In the genomic region with DNA sequence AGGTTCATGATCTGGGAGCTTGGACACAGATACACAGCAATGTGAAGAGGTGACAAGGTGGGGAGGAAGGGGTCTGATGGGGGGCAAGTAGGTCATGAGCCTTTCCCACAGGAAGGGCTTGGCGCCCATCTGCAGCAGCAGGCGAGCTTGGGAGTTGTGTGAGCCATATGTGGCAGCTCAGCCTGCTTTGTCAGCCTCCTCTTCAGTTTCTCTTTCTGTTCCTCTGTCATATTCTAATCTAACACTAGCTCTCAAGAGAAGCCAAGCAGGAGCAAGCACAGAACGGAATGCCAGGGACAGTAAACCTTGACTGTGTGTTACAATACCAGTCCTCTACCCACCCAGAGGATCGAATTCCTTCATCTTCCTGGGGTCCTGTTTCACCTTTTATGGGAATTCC, we compare ENCODE assay signal across 22 mouse cellular contexts.
DNase-seq lines count a peak whose midpoint lies in the region; ATAC-seq and TF ChIP-seq lines count a peak whose summit lies in the region.
"Had no signal": no experiment of that assay in that cellular context is flagged by ENCODE, and none has a peak within 500 bp of the region (broad histone marks: within the 10 kb centered on the region; RNA-seq: fewer than 3 reads in every experiment).

No protein-coding gene starts in this region.

- H3K36me3 ChIP-seq in intestine, embryonic 14.5 days (ENCODE audit: control insufficient read depth, insufficient read depth, low read length), result no peaks in the 10 kb centered on the region
- no peaks in the 10 kb centered on the region for H3K36me3 ChIP-seq in intestine, postnatal 0 days (ENCODE audit: control insufficient read depth, insufficient read depth)
- H3K36me3 ChIP-seq in embryonic facial prominence, embryonic 10.5 days (replicated peaks), result no peaks in the 10 kb centered on the region
- H3K36me3 ChIP-seq: embryonic facial prominence, embryonic 12.5 days; forebrain, embryonic 12.5 days; heart, embryonic 15.5 days; hindbrain, embryonic 13.5 days had no signal

- no peak overlapping the region for H3K9ac ChIP-seq in intestine, embryonic 14.5 days (ENCODE audit: low read length)
- no peak overlapping the region for H3K9ac ChIP-seq in intestine, postnatal 0 days (ENCODE audit: low read depth, low read length)
- H3K9ac ChIP-seq: embryonic facial prominence, embryonic 12.5 days; forebrain, embryonic 12.5 days; heart, embryonic 15.5 days; hindbrain, embryonic 13.5 days had no signal

- H3K27ac ChIP-seq in intestine, embryonic 14.5 days (ENCODE audit: low read depth), result no peak overlapping the region
- no peak overlapping the region for H3K27ac ChIP-seq in intestine, postnatal 0 days (ENCODE audit: low read depth, low read length)
- H3K27ac ChIP-seq in embryonic facial prominence, embryonic 10.5 days (replicated peaks), result no peak overlapping the region
- H3K27ac ChIP-seq: embryonic facial prominence, embryonic 12.5 days; forebrain, embryonic 12.5 days; heart, embryonic 15.5 days; hindbrain, embryonic 13.5 days had no signal

- no peaks in the 10 kb centered on the region for H3K27me3 ChIP-seq in intestine, embryonic 14.5 days (replicated peaks; ENCODE audit: control insufficient read depth, insufficient read depth, low read length)
- no peaks in the 10 kb centered on the region for H3K27me3 ChIP-seq in intestine, postnatal 0 days (replicated peaks; ENCODE audit: control insufficient read depth, insufficient read depth, low read length)
- no peaks in the 10 kb centered on the region for H3K27me3 ChIP-seq in embryonic facial prominence, embryonic 10.5 days (replicated peaks; ENCODE audit: low read depth, poor library complexity, severe bottlenecking)
- H3K27me3 ChIP-seq: embryonic facial prominence, embryonic 12.5 days; forebrain, embryonic 12.5 days; heart, embryonic 15.5 days; hindbrain, embryonic 13.5 days had no signal

- peak; percentile 9 for DNase-seq in intestine, embryonic 14.5 days (ENCODE audit: low spot score)
- DNase-seq in right cerebral cortex, adult 18-20 months, result peak; percentile 18
- no peak for DNase-seq in right cerebral cortex, postnatal 25 days
- no peak for DNase-seq in gastrocnemius, postnatal 25 days
- no peak for DNase-seq in embryonic facial prominence, embryonic 10.5 days (ENCODE audit: low spot score)
- DNase-seq: adrenal gland, adult 2 months; adrenal gland, postnatal 25 days; cerebellum, adult 2 months; cerebellum, postnatal 10 days; embryo, embryonic 11 days; gastrocnemius, postnatal 14 days; heart, adult 18-20 months; heart, postnatal 14 days had no signal

- no peak for ATAC-seq in intestine, embryonic 14.5 days (replicated peaks; ENCODE audit: low FRiP score, low TSS enrichment, low read depth)
- no peak for ATAC-seq in intestine, postnatal 0 days
- peak; percentile 42; the same call in 1 of the 2 replicates for ATAC-seq in granulocyte monocyte progenitor cell, adult 5-6 weeks (replicated peaks; ENCODE audit: poor library complexity, severe bottlenecking)
- ATAC-seq: forebrain, embryonic 16.5 days; intestine, embryonic 16.5 days had no signal

- TF ChIP-seq CTCF in intestine, postnatal 0 days (IDR thresholded peaks at IDR 0.05; ENCODE audit: low read depth), result no peak

- no peak overlapping the region for H3K4me3 ChIP-seq in intestine, embryonic 14.5 days (ENCODE audit: low read depth, low read length)
- no peak overlapping the region for H3K4me3 ChIP-seq in intestine, postnatal 0 days (ENCODE audit: low read depth, low read length)
- no peak overlapping the region for H3K4me3 ChIP-seq in embryonic facial prominence, embryonic 10.5 days
- H3K4me3 ChIP-seq: embryonic facial prominence, embryonic 12.5 days; forebrain, embryonic 12.5 days; heart, embryonic 15.5 days; hindbrain, embryonic 13.5 days had no signal

- no peaks in the 10 kb centered on the region for H3K9me3 ChIP-seq in intestine, embryonic 14.5 days (ENCODE audit: control insufficient read depth, low read length)
- H3K9me3 ChIP-seq in intestine, postnatal 0 days (ENCODE audit: control insufficient read depth), result no peaks in the 10 kb centered on the region
- 0 out of 2 replicates have a peak, but pooled peaks cover 5% of the 10 kb centered on the region for H3K9me3 ChIP-seq in embryonic facial prominence, embryonic 10.5 days
- H3K9me3 ChIP-seq: embryonic facial prominence, embryonic 12.5 days; forebrain, embryonic 12.5 days; heart, embryonic 15.5 days; hindbrain, embryonic 13.5 days had no signal

- WGBS in intestine, embryonic 14.5 days, result 76% methylated on average over 4 of the region's 4 CpGs
- WGBS in intestine, postnatal 0 days, result 81% methylated on average over 4 of the region's 4 CpGs
- 81% methylated on average over 4 of the region's 4 CpGs for WGBS in embryonic facial prominence, embryonic 10.5 days

- H3K4me2 ChIP-seq in intestine, embryonic 14.5 days (ENCODE audit: low read length), result no peak overlapping the region
- H3K4me2 ChIP-seq in intestine, postnatal 0 days (replicated peaks; ENCODE audit: low read depth), result no peak overlapping the region
- H3K4me2 ChIP-seq: embryonic facial prominence, embryonic 12.5 days; forebrain, embryonic 12.5 days; heart, embryonic 11.5 days; heart, embryonic 15.5 days; hindbrain, embryonic 13.5 days had no signal

- no peaks in the 10 kb centered on the region for H3K4me1 ChIP-seq in intestine, embryonic 14.5 days (replicated peaks; ENCODE audit: control insufficient read depth, insufficient read depth, low read length)
- H3K4me1 ChIP-seq in intestine, postnatal 0 days (replicated peaks; ENCODE audit: control insufficient read depth, insufficient read depth, low read length), result no peaks in the 10 kb centered on the region
- H3K4me1 ChIP-seq in embryonic facial prominence, embryonic 10.5 days, result peaks cover 14% of the 10 kb centered on the region
- H3K4me1 ChIP-seq: embryonic facial prominence, embryonic 12.5 days; forebrain, embryonic 12.5 days; heart, embryonic 15.5 days; hindbrain, embryonic 13.5 days had no signal

Comparison
In these comparisons a context has a peak if more than half of its experiments do, and no peak if none do; other contexts are left out.
1. DNase-seq: peak in intestine, embryonic 14.5 days (single experiment) and right cerebral cortex, adult 18-20 months (single experiment); none in right cerebral cortex, postnatal 25 days (single experiment), gastrocnemius, postnatal 25 days (single experiment) and embryonic facial prominence, embryonic 10.5 days (single experiment).